Mouse (Mus musculus) heart, embryonic 14.5 days (tissue): ENCODE results near the gene Hectd1. TPM values are rescaled to one million over a fixed set of nuclear protein-coding genes. Genes with fewer than 3 reads are reported as not detected.

Experiments
- ATAC-seq: fragments of 200-750 bp; cut with Nextera tagmentation; 2 replicates; pipeline ENCODE4 v1.8.0; 2017; ENCODE audit warnings: low read depth, moderate TSS enrichment; ENCODE audit not compliant: insufficient number of reproducible peaks, insufficient read depth, low FRiP score
- H3K27ac ChIP-seq, 2 experiments: fragments of 200-500 bp in 1 of 2; fragments of 300-500 bp in 1 of 2; sonication (generic) in 1 of 2; replicated peaks in 1 of 2; 2 replicates each; pipeline ENCODE4 v1.5.1; 2012 to 2014; ENCODE audit warnings: low read depth in 2 of 2, low read length in 2 of 2, control low read depth in 1 of 2, mild to moderate bottlenecking in 1 of 2, mixed read lengths in 1 of 2; ENCODE audit not compliant: control insufficient read depth in 1 of 2, insufficient read depth in 1 of 2
- H3K27me3 ChIP-seq: fragments of 300-500 bp; sonication (generic); 2 replicates; pipeline ENCODE4 v1.6.1; 2014; ENCODE audit warnings: mild to moderate bottlenecking, low read length, control low read depth; ENCODE audit not compliant: control insufficient read depth, insufficient read depth
- H3K36me3 ChIP-seq: fragments of 300-500 bp; sonication (generic); 2 replicates; pipeline ENCODE4 v1.6.1; 2014; ENCODE audit warnings: mild to moderate bottlenecking, control low read depth, low read length, mixed read lengths; ENCODE audit not compliant: control insufficient read depth, insufficient read depth
- H3K4me1 ChIP-seq, 2 experiments: fragments of 200-500 bp in 1 of 2; fragments of 300-500 bp in 1 of 2; sonication (generic) in 1 of 2; 2 replicates each; pipeline ENCODE4 v1.6.1; 2012 to 2014; ENCODE audit warnings: low read length in 2 of 2, control low read depth in 1 of 2, mixed read lengths in 1 of 2; ENCODE audit not compliant: control insufficient read depth in 2 of 2, insufficient read depth in 2 of 2
- H3K4me2 ChIP-seq: fragments of 300-500 bp; sonication (generic); 2 replicates; pipeline ENCODE4 v1.6.1; 2014; ENCODE audit warnings: mild to moderate bottlenecking, low read length
- H3K4me3 ChIP-seq, 2 experiments: fragments of 200-500 bp in 1 of 2; fragments of 300-500 bp in 1 of 2; sonication (generic) in 1 of 2; 2 replicates each; pipeline ENCODE4 v1.5.1; 2012 to 2014; ENCODE audit warnings: low read length in 2 of 2, mild to moderate bottlenecking in 2 of 2, control low read depth in 1 of 2, low read depth in 1 of 2, moderate library complexity in 1 of 2; ENCODE audit not compliant: control insufficient read depth in 1 of 2, insufficient read depth in 1 of 2
- H3K9ac ChIP-seq: fragments of 300-500 bp; sonication (generic); 2 replicates; pipeline ENCODE4 v1.6.1; 2014; ENCODE audit warnings: mild to moderate bottlenecking, low read length
- H3K9me3 ChIP-seq: fragments of 300-500 bp; sonication (generic); 2 replicates; pipeline ENCODE4 v1.6.1; 2016; ENCODE audit warnings: low read length, control low read depth; ENCODE audit not compliant: control insufficient read depth
- WGBS: fragments of 180-500 bp; shearing (Covaris S2); extraction: QIAGEN DNeasy Blood & Tissue Kit; methylation state at CpG from one replicate; pipeline ENCODE4 v1.1.7; 2014; 5-methylcytosine and 5-hydroxymethylcytosine counted together
- polyA plus RNA-seq: library from polyadenylated mRNA; unstranded; fragments of >200 nt; fragmentation: Nextera tagmentation; extraction: Ambion mirVana; gene quantifications from 2 replicates; pipeline ENCODE4 v1.2.1, GENCODE M21; 2014

Hectd1 gene
- polyA plus RNA-seq, 1 experiment from 2014 or later = 43.3 TPM

- Histone ChIP-seq H3K4me3 (no peak overlapping the region), H3K9ac (no peak overlapping the region), H3K27ac (no peak overlapping the region), H3K4me2 (no peak overlapping the region), H3K4me1 (peaks cover 12 to 13% of the 10 kb centered on the region in 2 experiments; a peak in 3 of 4 replicates), H3K27me3 (no peaks in the 10 kb centered on the region), H3K36me3 (no peaks in the 10 kb centered on the region), H3K9me3 (no peaks in the 10 kb centered on the region)
- no peak for ATAC-seq
- 56% methylated on average over 5 of the region's 5 CpGs for WGBS
Observed at GRCm38 (mm10) chr12:51710154-51710553, 119.2 kb downstream of the Hectd1 start.

GRCm38 (mm10) chr12:51709741-51710140, 119.6 kb downstream of the Hectd1 start:
- no peak for ATAC-seq
- H3K27me3 ChIP-seq = no peaks in the 10 kb centered on the region
- no peaks in the 10 kb centered on the region for H3K36me3 ChIP-seq

GRCm38 (mm10) chr12:51708941-51709686, 120.2 kb downstream of the Hectd1 start:
- H3K27me3 ChIP-seq = no peaks in the 10 kb centered on the region
- no peaks in the 10 kb centered on the region for H3K9me3 ChIP-seq
- H3K27ac ChIP-seq = peak overlapping the region; percentile 54 to 82
- H3K4me2 ChIP-seq = peak overlapping the region; percentile 21
- H3K36me3 ChIP-seq = no peaks in the 10 kb centered on the region
- WGBS = 45% methylated on average over 14 of the region's 14 CpGs
- no peak for ATAC-seq
- no peak overlapping the region for H3K4me3 ChIP-seq
- H3K9ac ChIP-seq = peak overlapping the region; percentile 30; the same call in 1 of the 2 replicates
- peaks cover 13 to 15% of the 10 kb centered on the region in 2 experiments; a peak in 3 of 4 replicates for H3K4me1 ChIP-seq

More at GRCm38 (mm10) chr12:51709741-51710140, 119.6 kb downstream of the Hectd1 start:
- Histone ChIP-seq H3K4me3 (no peak overlapping the region), H3K4me1 (peaks cover 12 to 13% of the 10 kb centered on the region in 2 experiments; a peak in 3 of 4 replicates), H3K9me3 (no peaks in the 10 kb centered on the region), H3K27ac (peak overlapping the region; percentile 9 to 54; a peak in 1 of 4 replicates), H3K4me2 (no peak overlapping the region), H3K9ac (no peak overlapping the region)
- WGBS = 69% methylated on average over 3 of the region's 3 CpGs

- Histone ChIP-seq H3K9me3 (peaks cover 3% of the 10 kb centered on the region), H3K27ac (no peak overlapping the region), H3K4me2 (no peak overlapping the region), H3K36me3 (no peaks in the 10 kb centered on the region), H3K9ac (no peak overlapping the region), H3K4me3 (no peak overlapping the region), H3K27me3 (no peaks in the 10 kb centered on the region), H3K4me1 (peaks cover 15% of the 10 kb centered on the region in 2 experiments; a peak in 3 of 4 replicates)
- 73% methylated on average over 5 of the region's 5 CpGs for WGBS
- no peak for ATAC-seq
Observed at GRCm38 (mm10) chr12:51706673-51707235, 122.6 kb downstream of the Hectd1 start.

GRCm38 (mm10) chr12:51705778-51706177, 123.6 kb downstream of the Hectd1 start:
- WGBS = 64% methylated on average over 12 of the region's 12 CpGs

GRCm38 (mm10) chr12:51704572-51704971, 124.8 kb downstream of the Hectd1 start:
- H3K4me1 ChIP-seq = peaks cover 13 to 25% of the 10 kb centered on the region in 2 experiments
- peaks cover 5% of the 10 kb centered on the region for H3K9me3 ChIP-seq
- no peak overlapping the region for H3K27ac ChIP-seq
- WGBS = 67% methylated on average over 7 of the region's 7 CpGs
- no peak overlapping the region for H3K4me3 ChIP-seq
- no peak overlapping the region for H3K4me2 ChIP-seq
- H3K36me3 ChIP-seq = no peaks in the 10 kb centered on the region
- no peak for ATAC-seq
- no peaks in the 10 kb centered on the region for H3K27me3 ChIP-seq
- H3K9ac ChIP-seq = no peak overlapping the region

More at GRCm38 (mm10) chr12:51705778-51706177, 123.6 kb downstream of the Hectd1 start:
- peaks cover 5% of the 10 kb centered on the region for H3K9me3 ChIP-seq
- H3K4me1 ChIP-seq = peaks cover 15% of the 10 kb centered on the region in 2 experiments; a peak in 3 of 4 replicates
- H3K27me3 ChIP-seq = no peaks in the 10 kb centered on the region
- ATAC-seq = no peak
- no peaks in the 10 kb centered on the region for H3K36me3 ChIP-seq
- no peak overlapping the region for H3K9ac ChIP-seq
- no peak overlapping the region for H3K27ac ChIP-seq
- H3K4me2 ChIP-seq = no peak overlapping the region
- H3K4me3 ChIP-seq = no peak overlapping the region

GRCm38 (mm10) chr12:51703859-51704258, 125.5 kb downstream of the Hectd1 start:
- Histone ChIP-seq H3K4me3 (no peak overlapping the region), H3K9me3 (peaks cover 5% of the 10 kb centered on the region), H3K4me1 (peaks cover 11 to 19% of the 10 kb centered on the region in 2 experiments), H3K9ac (no peak overlapping the region), H3K27ac (no peak overlapping the region), H3K36me3 (no peaks in the 10 kb centered on the region), H3K4me2 (no peak overlapping the region), H3K27me3 (no peaks in the 10 kb centered on the region)
- no peak for ATAC-seq
- WGBS = 57% methylated on average over 1 of the region's 1 CpGs
